Mouse (Mus musculus) E14TG2a.4 (cell line): ENCODE results near the gene Zfp663.

Experiments used
- CTCF ChIP-seq: conservative IDR thresholded peaks from 2 replicates; pipeline ENCODE4 v1.5.1; 2014; ENCODE audit warnings: low read length
- NANOG ChIP-seq: IDR thresholded peaks from 2 replicates; pipeline ENCODE4 v1.6.1; 2014; ENCODE audit warnings: borderline replicate concordance, low read length, mixed read lengths
- POU5F1 ChIP-seq: IDR thresholded peaks from 2 replicates; pipeline ENCODE4 v1.6.1; 2014; ENCODE audit warnings: low read length, borderline replicate concordance

- no peak for TF ChIP-seq CTCF
- TF ChIP-seq POU5F1 = no peak
- TF ChIP-seq NANOG = no peak
These were observed 29.7 kb upstream of the Zfp663 start for GRCm38 (mm10) chr2:165398164-165398785.
